Mouse (Mus musculus) G1E (cell line): ENCODE data around the gene St6galnac3. TPM values are rescaled to one million over a fixed set of nuclear protein-coding genes. Genes with fewer than 3 reads are reported as not detected.
A peak's percentile ranks its signal among the peaks of the same experiment; 100 is the strongest.
"Not testable (repeated sequence)": the region's sequence is repeated elsewhere in the genome, so short reads cannot be mapped to it uniquely, and the experiment has no call there.

Experiments
- ATAC-seq: 2 replicates; pipeline ENCODE4 v1.8.0; 2016; ENCODE audit warnings: mild to moderate bottlenecking; ENCODE audit not compliant: insufficient number of reproducible peaks, poor library complexity, low FRiP score, severe bottlenecking; ENCODE audit errors: extremely low read depth
- DNase-seq: peaks from one replicate; pipeline ENCODE4 v3.0.0; 2012; ENCODE audit warnings: low spot score
- H3K27me3 ChIP-seq: 2 replicates; pipeline ENCODE4 v1.6.1; 2012; ENCODE audit warnings: mild to moderate bottlenecking, low read length, inconsistent platforms; ENCODE audit not compliant: insufficient read depth
- H3K36me3 ChIP-seq: replicated peaks from 2 replicates; pipeline ENCODE3; 2012; ENCODE audit warnings: mild to moderate bottlenecking, inconsistent platforms
- H3K4me1 ChIP-seq: 2 replicates; pipeline ENCODE4 v1.6.1; 2012; ENCODE audit warnings: low read depth, low read length, inconsistent platforms, mixed read lengths; ENCODE audit not compliant: insufficient read depth
- H3K4me3 ChIP-seq: 2 replicates; pipeline ENCODE4 v1.5.1; 2012; ENCODE audit warnings: low read depth, mild to moderate bottlenecking, inconsistent platforms, low read length, moderate library complexity, mixed read lengths
- H3K9me3 ChIP-seq: replicated peaks from 2 replicates; pipeline ENCODE4 v1.6.1; 2012; ENCODE audit warnings: inconsistent platforms
- CTCF ChIP-seq: IDR thresholded peaks from 2 replicates; pipeline ENCODE4 v1.5.1; 2012; ENCODE audit warnings: low read depth, low read length, inconsistent platforms, mixed read lengths
- GATA1 ChIP-seq: IDR thresholded peaks from 2 replicates; pipeline ENCODE4 v1.6.1; 2012; ENCODE audit warnings: borderline replicate concordance, low read length, inconsistent platforms, mixed read lengths
- GATA2 ChIP-seq: IDR thresholded peaks from 2 replicates; pipeline ENCODE4 v1.6.1; 2012; ENCODE audit warnings: low read depth, low read length, inconsistent platforms, borderline replicate concordance
- POLR2AphosphoS5 ChIP-seq: IDR thresholded peaks from 2 replicates; pipeline ENCODE4 v1.6.1; 2012; ENCODE audit warnings: low read depth, low read length, inconsistent platforms; ENCODE audit not compliant: insufficient replicate concordance
- TAL1 ChIP-seq: conservative IDR thresholded peaks from 2 replicates; pipeline ENCODE4 v1.6.1; 2012; ENCODE audit warnings: low read depth, low read length, inconsistent platforms, mixed read lengths
- polyA plus RNA-seq: library from polyadenylated mRNA; stranded (reverse); fragments of >175 nt; gene quantifications from 2 replicates; pipeline ENCODE4 v1.2.3, GENCODE M21; 2012
- total RNA-seq, 2 experiments: library from RNA; stranded (forward) in 1 of 2; stranded (reverse) in 1 of 2; fragments of 200-1000 nt in 1 of 2; fragments of >200 nt in 1 of 2; fragmentation: Nextera tagmentation in 1 of 2; gene quantifications; 2 replicates each; pipeline ENCODE4 v1.2.3; 2014 to 2017

The St6galnac3 gene
- total and polyA plus RNA-seq, 3 experiments = 1.3 to 62.8 (median 45.7) TPM

DNA sequence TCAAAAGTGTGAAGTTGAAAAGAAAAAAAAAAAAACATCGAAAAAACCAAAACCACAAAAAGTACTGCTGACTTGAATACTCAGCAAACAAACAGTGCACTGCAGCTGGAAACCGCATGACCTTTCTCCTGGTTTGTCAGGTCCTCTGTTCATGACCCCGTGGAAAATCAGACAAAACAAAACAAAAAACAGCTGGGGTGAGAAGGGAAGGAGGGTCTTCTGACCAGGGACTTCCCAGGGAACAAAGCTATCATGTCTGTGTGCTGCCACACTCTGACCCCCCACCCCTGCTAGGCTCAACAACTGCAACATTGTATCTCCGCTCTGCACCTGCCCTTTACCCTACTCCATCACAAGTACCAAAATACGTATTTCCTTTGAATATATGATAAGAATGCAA lies 39.8 kb upstream of the St6galnac3 start:
- peaks cover 62% of the 10 kb centered on the region for H3K4me1 ChIP-seq

DNA sequence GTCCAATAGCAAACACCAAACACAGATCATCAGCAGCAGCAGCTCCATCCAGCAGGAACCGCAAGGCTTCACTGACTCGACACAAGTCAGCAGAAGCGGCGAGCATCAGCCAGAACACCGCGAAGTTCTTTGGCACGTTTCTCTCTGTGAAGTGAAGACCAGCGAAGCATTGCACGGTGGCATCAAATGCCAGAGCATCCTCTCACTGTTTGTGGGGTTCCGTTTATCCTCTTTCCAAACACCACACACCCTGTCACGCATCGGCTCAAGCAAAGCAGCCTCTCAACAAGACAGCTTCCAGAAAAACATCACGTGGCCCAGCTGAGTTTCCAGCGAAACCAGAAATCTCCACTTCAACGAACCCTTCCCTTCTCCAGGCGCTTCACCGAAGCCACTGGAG lies 36.2 kb upstream of the St6galnac3 start:
- ATAC-seq (no peak), DNase-seq (no peak)
- H3K27me3 ChIP-seq = no peaks in the 10 kb centered on the region
- no peak overlapping the region for H3K4me3 ChIP-seq
- peaks cover 15% of the 10 kb centered on the region for H3K9me3 ChIP-seq
- TF ChIP-seq GATA1 (no peak), TAL1 (no peak), GATA2 (no peak), CTCF (no peak), POLR2AphosphoS5 (no peak)
- H3K4me1 ChIP-seq = peaks cover 54% of the 10 kb centered on the region
- no peaks in the 10 kb centered on the region for H3K36me3 ChIP-seq

More for the DNA sequence above, 39.8 kb upstream of the St6galnac3 start:
- DNase-seq (peak; percentile 18), ATAC-seq (peak; percentile 70)
- no peaks in the 10 kb centered on the region for H3K36me3 ChIP-seq
- TF ChIP-seq TAL1 = no peak
- TF ChIP-seq GATA2 = no peak
- no peak for TF ChIP-seq GATA1
- no peak for TF ChIP-seq CTCF
- no peak for TF ChIP-seq POLR2AphosphoS5
- H3K4me3 ChIP-seq = no peak overlapping the region
- peaks cover 7% of the 10 kb centered on the region; the same call in 1 of the 2 replicates for H3K9me3 ChIP-seq
- no peaks in the 10 kb centered on the region for H3K27me3 ChIP-seq

DNA sequence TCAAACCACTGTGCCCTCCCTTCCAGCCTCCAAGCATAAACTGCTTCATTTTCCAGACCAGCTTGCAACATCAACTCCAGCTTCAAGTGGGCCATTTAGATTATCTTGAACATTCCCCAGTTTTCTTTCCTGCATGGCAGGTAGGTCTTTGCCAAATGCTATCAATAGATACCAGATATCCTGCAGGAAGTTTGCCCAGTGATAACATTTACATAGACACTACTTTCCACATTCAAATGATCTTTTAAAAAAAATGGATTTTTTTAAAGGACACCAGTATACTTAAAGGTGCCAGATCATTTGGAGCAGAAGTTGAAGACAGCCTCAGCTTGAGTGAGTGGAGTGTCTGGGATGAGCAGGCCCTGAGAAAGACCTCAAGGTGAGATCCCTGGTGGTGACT lies 34.3 kb upstream of the St6galnac3 start:
- ATAC-seq = no peak
- no peak for DNase-seq
- no peak for TF ChIP-seq CTCF
- no peak for TF ChIP-seq TAL1
- no peak for TF ChIP-seq POLR2AphosphoS5
- TF ChIP-seq GATA2 = no peak
- no peak for TF ChIP-seq GATA1

DNA sequence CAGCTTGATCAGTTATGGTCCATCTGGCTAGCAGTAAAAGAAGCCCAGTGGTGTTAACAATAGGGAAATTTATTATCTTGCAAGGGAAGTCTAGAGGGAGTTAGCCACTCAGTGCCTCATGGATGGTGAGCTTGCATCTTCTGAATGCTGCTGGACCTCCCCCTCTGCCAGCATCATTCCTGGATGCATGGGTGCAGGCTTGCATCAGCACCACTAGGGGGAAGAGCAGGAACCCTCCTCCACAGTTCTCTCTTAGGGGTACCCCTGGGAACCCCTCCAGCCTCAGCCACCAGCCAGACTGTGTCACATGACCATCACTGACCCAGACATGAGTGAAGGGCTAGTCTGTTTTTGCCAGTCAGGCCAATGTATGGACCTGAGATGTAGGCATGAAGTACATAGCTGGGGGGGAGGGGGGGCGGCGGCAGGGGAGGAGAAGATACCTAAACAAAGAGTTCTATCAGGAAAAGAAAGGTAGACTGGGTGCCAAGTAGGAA lies 31.6 kb upstream of the St6galnac3 start:
- Histone ChIP-seq H3K36me3 (no peaks in the 10 kb centered on the region), H3K9me3 (peaks cover 39% of the 10 kb centered on the region), H3K4me3 (no peak overlapping the region), H3K4me1 (peaks cover 22% of the 10 kb centered on the region), H3K27me3 (no peaks in the 10 kb centered on the region)
- DNase-seq (no peak), ATAC-seq (no peak)
- TF ChIP-seq GATA2 = no peak
- TF ChIP-seq CTCF = 0 out of 2 replicates have a peak, but pooled peaks have one; percentile 8

More for the DNA sequence above, 34.3 kb upstream of the St6galnac3 start:
- Histone ChIP-seq H3K36me3 (no peaks in the 10 kb centered on the region), H3K4me1 (peaks cover 39% of the 10 kb centered on the region), H3K9me3 (peaks cover 26% of the 10 kb centered on the region), H3K27me3 (no peaks in the 10 kb centered on the region), H3K4me3 (no peak overlapping the region)

DNA sequence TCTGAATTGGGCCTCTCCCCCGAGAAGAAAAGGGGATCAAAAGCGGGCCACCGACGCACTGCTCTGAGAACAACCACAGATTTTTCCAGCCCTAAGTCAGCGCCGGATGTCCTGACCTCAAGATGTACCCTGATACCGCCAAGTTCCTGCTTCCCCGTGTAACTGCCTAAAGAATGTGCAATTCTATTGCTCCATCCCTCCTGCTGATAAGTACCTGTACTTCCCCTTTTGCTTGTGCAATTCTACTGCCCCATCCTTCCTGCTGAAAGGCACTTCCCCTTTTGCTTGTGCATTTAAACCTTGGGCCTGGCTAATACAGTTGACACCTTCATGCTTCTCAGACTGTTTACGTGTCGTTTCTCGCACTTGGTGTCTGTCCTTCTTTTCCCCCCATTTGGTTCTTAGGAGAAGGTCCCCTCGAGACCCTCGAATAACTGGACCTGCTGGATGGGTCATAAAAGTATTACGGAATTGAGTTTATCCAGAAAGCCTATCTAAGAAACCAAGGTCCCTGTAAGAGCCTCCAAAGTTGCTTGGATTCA lies 30.9 kb upstream of the St6galnac3 start:
- Histone ChIP-seq H3K4me1 (peaks cover 25% of the 10 kb centered on the region), H3K9me3 (peaks cover 39% of the 10 kb centered on the region)
- not testable (repeated sequence) for DNase-seq, H3K27me3 ChIP-seq, ATAC-seq, H3K4me3 ChIP-seq, H3K36me3 ChIP-seq

DNA sequence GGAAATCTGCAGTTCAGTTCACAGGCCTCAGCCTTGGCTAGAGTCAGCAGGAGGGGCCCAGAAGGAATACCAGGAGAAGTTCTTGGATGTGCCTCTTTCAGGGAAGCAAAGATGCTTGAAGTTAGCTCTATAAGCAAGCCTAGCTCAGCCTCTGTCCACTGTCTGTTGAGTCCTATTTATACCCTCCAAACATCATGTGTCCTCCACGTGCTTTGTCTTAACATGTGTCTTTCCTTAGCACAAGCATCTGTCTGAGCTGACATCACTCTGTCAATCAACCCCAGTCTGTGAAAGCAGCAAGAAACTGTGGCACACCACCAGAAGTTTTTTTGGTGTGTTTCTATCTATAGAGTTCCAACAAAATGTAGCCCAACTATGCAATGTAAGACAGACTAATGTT lies 26.5 kb upstream of the St6galnac3 start:
- DNase-seq (no peak), ATAC-seq (no peak)
- Histone ChIP-seq H3K36me3 (no peaks in the 10 kb centered on the region), H3K9me3 (peaks cover 27% of the 10 kb centered on the region), H3K4me1 (peaks cover 12% of the 10 kb centered on the region; the same call in 1 of the 2 replicates), H3K4me3 (no peak overlapping the region), H3K27me3 (no peaks in the 10 kb centered on the region)
- TF ChIP-seq GATA1 = no peak
- no peak for TF ChIP-seq POLR2AphosphoS5
- no peak for TF ChIP-seq TAL1
- TF ChIP-seq CTCF = no peak
- TF ChIP-seq GATA2 = no peak

DNA sequence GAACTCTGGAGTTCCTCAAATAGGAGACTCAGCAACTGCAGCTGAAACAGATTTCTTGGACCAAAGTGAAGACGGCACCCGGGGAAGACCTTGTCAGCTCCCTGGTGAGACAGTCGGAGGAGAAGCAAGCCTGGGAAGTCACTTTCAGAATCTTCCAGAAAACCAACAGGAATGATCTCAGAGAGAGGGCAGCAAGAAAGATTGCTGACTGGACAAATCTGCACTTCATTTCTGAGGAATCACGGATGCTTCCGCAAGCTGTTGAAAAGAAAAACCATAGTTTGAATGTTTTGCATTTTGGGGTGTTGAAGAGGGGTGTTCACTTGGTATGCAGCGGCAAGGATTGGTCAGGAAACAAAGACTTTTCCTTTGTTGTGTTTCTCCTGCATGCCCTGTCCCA lies 24.4 kb upstream of the St6galnac3 start:
- Histone ChIP-seq H3K9me3 (peaks cover 14% of the 10 kb centered on the region), H3K27me3 (no peaks in the 10 kb centered on the region), H3K36me3 (no peaks in the 10 kb centered on the region), H3K4me3 (no peak overlapping the region), H3K4me1 (peaks cover 13% of the 10 kb centered on the region)
- TF ChIP-seq TAL1 (no peak), GATA2 (no peak), GATA1 (no peak), CTCF (no peak), POLR2AphosphoS5 (no peak)
- DNase-seq (no peak), ATAC-seq (no peak)
